Mouse (Mus musculus): Measurements from ENCODE around the gene Zfp316.

The Zfp316 gene

DNA sequence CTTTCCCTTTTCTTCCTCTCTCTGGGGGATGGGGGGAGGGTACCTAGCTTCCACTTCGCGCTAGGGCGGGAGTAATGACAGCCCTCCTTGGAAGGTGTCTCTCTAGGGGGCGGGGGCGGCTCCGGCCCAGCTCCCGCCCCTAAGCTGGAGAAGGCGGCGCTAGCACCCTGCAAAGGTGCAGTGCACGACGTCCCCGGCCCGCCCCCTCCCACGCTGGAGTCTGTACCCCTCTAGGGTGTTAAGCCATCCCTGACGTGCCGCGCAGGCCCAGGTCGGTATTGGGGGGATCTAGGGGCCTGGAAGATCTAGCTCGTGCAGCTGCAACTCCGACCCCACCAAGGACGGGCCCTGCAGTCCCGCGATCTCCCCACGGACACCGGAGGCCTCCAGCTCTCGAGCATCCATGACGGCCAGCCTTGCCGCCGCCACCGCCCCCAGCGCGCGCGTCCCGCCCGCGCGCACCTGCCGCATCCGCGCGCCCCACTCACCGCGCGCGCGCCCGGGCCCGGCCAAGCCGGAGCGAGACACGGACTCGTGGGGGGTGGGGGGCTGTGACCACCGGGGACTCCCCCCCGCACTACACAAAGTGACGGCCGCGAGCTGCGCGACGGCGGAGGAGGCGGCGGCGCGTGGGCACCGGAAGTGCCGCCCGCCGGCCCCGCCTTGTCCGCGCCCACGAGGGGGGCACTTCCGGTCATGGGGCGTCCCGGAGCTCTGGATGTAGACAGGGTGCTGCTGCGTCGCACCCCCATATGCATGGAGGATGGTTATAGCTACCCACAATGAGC is at the start of gene Zfp316:
Zfp316 (minus strand) TSS at position 660 of the 788 bp plus-strand sequence.
- DNase-seq (ENCODE audit: low read depth), result no peak

DNA sequence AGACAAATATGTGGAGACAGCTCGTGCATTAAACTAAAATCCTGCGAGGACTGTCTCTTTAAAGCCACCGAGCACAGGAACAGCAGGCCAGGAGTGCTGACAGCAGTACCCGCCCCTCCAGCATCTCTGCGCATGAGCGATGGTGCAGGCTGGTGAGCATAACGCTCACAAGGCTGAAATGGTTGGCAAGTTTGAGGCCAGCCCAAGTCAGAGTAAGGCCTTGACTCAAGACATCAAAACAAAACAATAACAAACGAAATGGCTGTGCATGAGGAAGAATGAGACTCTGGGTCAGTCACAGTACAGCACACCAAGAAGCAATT is 47.4 kb upstream of the Zfp316 start:
- no peak for DNase-seq (ENCODE audit: low read depth)

- no peak for DNase-seq (ENCODE audit: low read depth)
Measured at GRCm38 (mm10) chr5:143316605-143317287, 46.9 kb upstream of the Zfp316 start.

DNA sequence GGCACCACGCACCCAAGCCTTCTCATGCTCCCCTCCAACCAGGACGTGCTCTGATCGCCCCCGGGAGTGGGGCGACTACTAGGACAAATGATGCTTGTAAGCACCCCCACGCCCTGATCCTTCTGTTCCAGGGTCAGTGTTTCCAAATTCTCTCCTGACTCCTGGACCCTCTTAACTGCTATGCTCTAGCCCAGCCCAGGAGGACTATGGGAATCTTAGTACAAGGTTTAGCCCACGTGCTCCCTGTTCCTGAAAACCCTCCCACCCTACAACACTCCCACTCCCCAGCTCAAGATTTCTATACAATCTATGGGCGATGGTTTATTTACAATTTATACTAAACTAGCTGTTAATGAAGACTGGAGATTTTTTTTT is 45.7 kb upstream of the Zfp316 start:
- no peak for DNase-seq (ENCODE audit: low read depth)

DNA sequence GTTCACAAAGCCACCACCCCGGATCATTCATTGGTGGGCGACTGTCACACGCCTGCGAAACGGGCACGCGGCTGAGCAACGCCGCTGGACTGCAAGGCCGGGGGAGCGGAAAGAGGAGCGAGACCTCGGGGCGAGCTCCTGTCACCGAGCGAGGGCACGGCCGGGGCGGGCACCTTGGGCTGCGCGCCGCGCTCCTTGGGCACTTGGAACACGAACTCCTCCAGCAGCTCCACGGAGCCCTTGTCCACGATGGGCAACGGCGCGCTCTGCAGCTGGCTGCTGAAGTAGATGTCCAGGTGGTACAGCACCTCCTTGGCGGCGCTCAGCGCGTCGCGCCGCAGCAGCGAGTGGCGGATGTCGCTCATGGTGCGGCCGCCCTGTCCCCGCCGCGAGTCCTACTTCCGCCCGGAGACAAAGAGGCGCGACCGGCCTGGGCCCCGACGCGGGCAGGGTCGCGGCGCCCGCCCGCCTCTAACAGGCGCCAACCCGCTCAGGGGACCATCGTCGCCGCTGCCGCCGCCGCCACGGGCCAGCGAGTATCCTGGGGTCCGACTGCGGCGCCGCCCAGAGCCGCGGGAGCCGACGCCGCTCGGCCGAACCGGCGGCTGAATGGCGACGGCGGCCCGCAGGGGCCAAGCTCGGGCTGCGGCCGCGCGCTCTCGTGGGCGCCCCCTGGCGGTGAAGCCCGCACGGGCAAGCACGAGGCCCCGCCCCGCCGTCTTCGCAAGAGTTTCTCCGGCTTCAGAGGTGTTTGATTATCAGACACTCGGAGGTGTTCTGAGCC is 45.1 kb upstream of the Zfp316 start, which contains the start of gene E130309D02Rik:
E130309D02Rik (minus strand) TSS at position 631 of the 784 bp plus-strand sequence.
- peak; percentile 39 for DNase-seq (ENCODE audit: low read depth)

- no peak for DNase-seq (ENCODE audit: low read depth)
Measured at GRCm38 (mm10) chr5:143314183-143314729, 44.4 kb upstream of the Zfp316 start.

DNA sequence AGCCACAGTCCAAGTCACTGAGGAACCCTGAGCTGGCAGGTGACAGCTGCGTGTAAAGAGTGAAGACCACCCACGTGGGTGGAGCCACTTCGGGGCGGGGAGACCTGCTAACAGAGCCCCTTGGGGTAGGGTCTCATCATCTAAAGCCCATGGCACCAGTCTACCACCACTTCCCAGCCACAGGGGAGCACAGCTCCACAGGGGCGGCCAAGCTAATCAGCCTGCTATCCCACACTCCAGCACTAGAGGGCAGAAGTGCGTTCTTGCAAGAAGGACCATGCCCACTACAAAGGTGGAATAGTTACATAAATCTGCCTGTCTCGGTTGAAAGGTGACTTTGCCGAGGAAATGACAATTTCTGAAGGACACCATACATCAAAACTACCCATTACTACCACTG is 42.1 kb upstream of the Zfp316 start:
- DNase-seq (ENCODE audit: low read depth), result peak; percentile 42

GRCm38 (mm10) chr5:143309916-143310315 is 40.1 kb upstream of the Zfp316 start:
- DNase-seq (ENCODE audit: low read depth), result no peak

DNA sequence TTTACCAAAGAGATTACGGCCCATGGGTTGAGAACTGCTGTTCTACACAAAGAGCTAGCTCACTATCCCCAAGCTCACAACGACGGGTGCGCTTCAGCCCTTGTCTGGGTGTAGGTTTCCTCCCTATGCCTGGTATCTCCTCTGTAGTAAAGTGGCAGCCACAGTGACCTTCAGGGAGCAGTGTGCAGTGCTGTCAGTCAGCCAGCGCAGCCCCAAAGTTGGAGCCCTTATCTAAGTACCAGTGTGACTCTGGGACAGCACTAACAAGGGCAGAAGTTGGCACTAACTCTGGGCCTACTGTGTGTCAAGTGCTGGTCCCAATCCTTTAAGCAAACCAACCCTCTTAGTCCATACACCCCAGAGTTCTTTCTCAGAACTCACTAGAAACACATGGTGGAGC is 39.0 kb upstream of the Zfp316 start:
- DNase-seq (ENCODE audit: low read depth), result no peak

DNA sequence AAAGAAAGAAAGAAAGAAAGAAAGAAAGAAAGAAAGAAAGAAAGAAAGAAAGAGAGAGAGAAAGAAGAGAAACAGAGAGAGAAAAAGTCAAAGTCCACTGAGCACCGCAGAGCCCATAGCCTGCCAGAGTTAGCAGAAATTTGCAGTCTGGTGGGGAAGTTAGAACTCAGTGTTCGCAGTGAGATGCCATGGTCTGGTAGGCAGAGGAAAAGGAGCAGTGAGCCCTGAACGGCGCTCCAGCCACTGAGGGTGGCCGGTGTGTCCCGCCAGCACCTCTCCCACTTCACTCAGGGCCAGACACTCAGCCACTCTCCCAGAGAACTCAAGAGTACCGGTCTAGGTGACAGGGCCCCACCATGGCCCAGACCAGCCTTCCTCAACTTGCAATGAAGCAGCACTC is 34.4 kb upstream of the Zfp316 start:
- DNase-seq (ENCODE audit: low read depth), result no peak

DNA sequence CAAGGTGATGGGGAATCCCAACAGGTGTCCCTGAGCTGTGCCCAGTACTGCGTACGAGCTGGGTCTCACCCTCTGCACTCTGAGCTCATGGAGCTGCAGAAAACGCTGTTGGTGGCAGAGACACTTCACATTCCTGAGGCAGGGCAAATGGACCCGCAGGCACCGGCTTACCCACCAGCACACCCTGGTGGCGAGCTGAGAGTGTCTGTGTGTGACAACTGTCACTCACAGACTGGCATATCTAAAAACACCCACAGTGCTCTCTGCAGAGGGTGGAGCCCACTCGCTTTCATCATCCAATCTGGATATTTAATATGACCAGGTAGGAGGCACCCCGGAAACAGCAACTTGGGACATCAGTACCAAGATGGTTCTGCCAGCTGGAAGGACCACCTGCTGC is 31.5 kb upstream of the Zfp316 start:
- DNase-seq (ENCODE audit: low read depth), result no peak

DNA sequence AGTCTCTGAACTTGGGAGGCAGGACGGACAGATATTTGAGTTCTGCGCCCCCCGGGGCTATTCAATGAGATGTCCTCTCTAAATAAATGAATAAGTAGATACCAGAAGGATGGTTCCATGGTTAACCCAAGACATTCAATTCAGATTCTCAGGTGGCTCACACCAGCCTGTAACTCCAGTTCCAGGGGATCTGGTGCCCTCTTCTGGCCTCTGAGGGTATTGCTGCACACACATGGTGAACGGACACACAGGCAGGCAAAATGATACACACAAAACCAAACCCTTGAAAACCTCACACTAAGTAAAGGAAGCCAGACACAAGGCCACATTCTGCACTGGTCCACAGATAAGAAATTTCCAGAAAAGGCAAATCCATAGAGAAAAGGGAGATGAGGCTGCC is 29.9 kb upstream of the Zfp316 start:
- DNase-seq (ENCODE audit: low read depth), result no peak

GRCm38 (mm10) chr5:143298391-143298790 is 28.6 kb upstream of the Zfp316 start:
- DNase-seq (ENCODE audit: low read depth), result no peak

GRCm38 (mm10) chr5:143297986-143298385 is 28.2 kb upstream of the Zfp316 start:
- DNase-seq (ENCODE audit: low read depth), result no peak

DNA sequence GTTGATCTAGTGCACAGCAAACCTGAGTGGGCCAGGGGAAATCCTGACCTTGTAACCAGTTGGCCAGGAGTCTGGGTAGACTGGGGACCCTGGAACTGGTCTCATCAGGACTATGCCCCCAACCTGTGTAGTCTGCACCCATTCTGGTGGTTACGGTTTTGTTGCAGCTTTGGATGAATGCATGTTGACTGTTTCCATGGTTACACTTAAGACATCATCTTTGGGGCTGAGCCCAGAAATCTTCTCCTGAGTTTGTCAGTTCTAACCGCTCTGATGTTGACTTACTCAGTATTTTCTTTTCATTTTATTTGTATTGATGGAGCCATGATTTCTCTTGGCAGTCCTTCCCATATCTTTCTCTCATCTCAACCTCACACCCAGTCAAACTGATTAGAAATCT is 25.5 kb upstream of the Zfp316 start:
- DNase-seq (ENCODE audit: low read depth), result no peak

GRCm38 (mm10) chr5:143294862-143295261 is 25.0 kb upstream of the Zfp316 start:
- no peak for DNase-seq (ENCODE audit: low read depth)

DNA sequence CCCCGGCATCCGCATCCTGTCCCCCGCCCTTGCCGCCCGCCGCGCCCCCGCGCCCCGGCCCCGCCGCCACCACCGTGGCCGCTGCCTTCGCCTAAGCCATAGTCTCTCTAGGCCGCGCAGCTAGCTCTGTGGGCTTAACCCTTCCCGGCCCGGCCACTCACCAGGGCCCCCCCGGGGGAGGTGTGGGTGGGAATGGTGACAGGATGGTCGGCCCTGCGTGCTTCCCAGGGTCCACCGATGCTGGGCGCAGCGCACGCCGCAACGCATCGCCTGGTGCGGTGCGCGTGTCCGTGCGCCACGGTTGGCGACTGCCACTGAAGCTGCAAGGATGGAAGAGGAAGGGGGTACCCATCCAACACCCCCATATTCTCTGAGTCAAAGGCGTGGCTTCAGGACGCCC is 23.6 kb upstream of the Zfp316 start, which contains the start of gene Zfp853:
Zfp853 (minus strand) TSS at position 220 of the 400 bp plus-strand sequence.
- DNase-seq (ENCODE audit: low read depth), result no peak

- DNase-seq (ENCODE audit: low read depth), result no peak
Measured at GRCm38 (mm10) chr5:143292879-143293278, 23.1 kb upstream of the Zfp316 start.

DNA sequence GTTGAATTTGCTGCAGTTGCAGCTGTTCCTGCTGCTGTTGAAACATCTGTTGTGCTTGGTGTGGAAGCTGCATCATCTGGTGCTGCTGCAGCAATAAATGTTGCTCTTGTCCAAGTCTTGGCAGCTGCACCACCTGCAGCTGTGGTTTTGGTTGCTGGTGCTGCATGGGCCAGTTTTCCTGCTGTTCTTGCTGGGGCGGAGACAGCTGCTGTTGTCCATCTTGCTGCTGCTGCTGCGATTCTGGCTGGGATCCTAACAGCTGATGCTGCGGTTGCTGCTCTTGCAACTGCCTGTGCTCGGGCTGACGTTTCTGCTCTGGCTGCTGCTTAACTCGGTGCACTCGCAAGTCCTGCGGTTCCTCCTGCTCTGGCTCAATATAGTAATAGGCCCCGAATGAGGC is 19.5 kb upstream of the Zfp316 start:
- no peak for DNase-seq (ENCODE audit: low read depth)

- DNase-seq (ENCODE audit: low read depth), result no peak
Measured at GRCm38 (mm10) chr5:143288378-143288911, 18.6 kb upstream of the Zfp316 start.

GRCm38 (mm10) chr5:143287774-143288328 is 18.0 kb upstream of the Zfp316 start:
- DNase-seq (ENCODE audit: low read depth), result no peak

GRCm38 (mm10) chr5:143284762-143285161 is 14.9 kb upstream of the Zfp316 start:
- DNase-seq (ENCODE audit: low read depth), result no peak

All from fibroblast of lung, adult 2 months (primary cell).